Mouse (Mus musculus) limb, embryonic 12.5 days (tissue): ENCODE measurements around the gene Ccdc36. TPM values are rescaled to one million over a fixed set of nuclear protein-coding genes. Genes with fewer than 3 reads are reported as not detected.

Experiments used
- ATAC-seq: fragments of 200-750 bp; cut with Nextera tagmentation; 2 replicates; pipeline ENCODE4 v1.8.0; 2017; ENCODE audit warnings: low read depth, moderate TSS enrichment; ENCODE audit not compliant: insufficient number of reproducible peaks, insufficient read depth, low FRiP score, low TSS enrichment
- H3K27ac ChIP-seq: fragments of 300-500 bp; sonication (generic); 2 replicates; pipeline ENCODE4 v1.5.1; 2016; ENCODE audit warnings: mild to moderate bottlenecking, moderate library complexity
- H3K27me3 ChIP-seq: fragments of 300-500 bp; sonication (generic); 2 replicates; pipeline ENCODE4 v1.6.1; 2016; ENCODE audit warnings: mild to moderate bottlenecking, moderate library complexity
- H3K36me3 ChIP-seq: fragments of 300-500 bp; sonication (generic); 2 replicates; pipeline ENCODE4 v1.6.1; 2016; ENCODE audit warnings: mild to moderate bottlenecking, moderate library complexity
- H3K4me1 ChIP-seq: fragments of 300-500 bp; sonication (generic); replicated peaks from 2 replicates; pipeline ENCODE4 v1.6.1; 2016
- H3K4me2 ChIP-seq: fragments of 300-500 bp; sonication (generic); 2 replicates; pipeline ENCODE4 v1.6.1; 2016; ENCODE audit warnings: mild to moderate bottlenecking, moderate library complexity
- H3K4me3 ChIP-seq: fragments of 300-500 bp; sonication (generic); replicated peaks from 2 replicates; pipeline ENCODE4 v1.5.1; 2016; ENCODE audit warnings: mild to moderate bottlenecking
- H3K9ac ChIP-seq: fragments of 300-500 bp; sonication (generic); replicated peaks from 2 replicates; pipeline ENCODE4 v1.6.1; 2016; ENCODE audit warnings: mild to moderate bottlenecking, moderate library complexity
- H3K9me3 ChIP-seq: fragments of 300-500 bp; sonication (generic); 2 replicates; pipeline ENCODE4 v1.6.1; 2016; ENCODE audit warnings: mild to moderate bottlenecking, moderate library complexity
- WGBS: fragments of 180-500 bp; shearing (Covaris S2); methylation state at CpG from one replicate; pipeline ENCODE4 v1.1.7; 2016; 5-methylcytosine and 5-hydroxymethylcytosine counted together
- polyA plus RNA-seq: library from polyadenylated mRNA; unstranded; fragments of >200 nt; fragmentation: Nextera tagmentation; extraction: Ambion mirVana; gene quantifications from 2 replicates; pipeline ENCODE4 v1.2.1, GENCODE M21; 2016

Ccdc36 gene
- polyA plus RNA-seq, 1 experiment from 2014 or later: 2.1 TPM

DNA sequence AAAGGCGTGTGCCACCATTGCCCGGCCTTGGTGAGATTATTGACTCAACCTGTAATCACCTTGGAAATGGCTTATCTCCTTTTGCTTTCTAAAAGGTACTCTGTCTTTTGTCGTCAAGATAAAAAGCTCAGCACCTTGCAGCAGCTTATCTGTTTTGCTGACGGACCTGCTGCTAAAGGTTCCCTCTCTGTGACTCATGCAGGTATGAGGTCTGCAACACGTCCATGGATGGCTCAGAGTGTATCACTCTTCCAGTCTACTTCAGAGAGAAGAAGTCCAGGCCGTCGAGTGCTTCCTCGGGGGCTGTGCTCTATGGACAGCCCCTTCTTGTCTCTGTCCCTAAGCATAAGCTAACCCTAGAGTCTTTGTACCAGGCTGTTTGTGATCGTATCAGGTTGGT is 50.0 kb downstream of the Ccdc36 start:
- 91% methylated on average over 9 of the region's 9 CpGs for WGBS
- ATAC-seq: no peak
- no peaks in the 10 kb centered on the region for H3K4me1 ChIP-seq
- H3K4me3 ChIP-seq: no peak overlapping the region
- peaks cover 98% of the 10 kb centered on the region for H3K36me3 ChIP-seq
- no peaks in the 10 kb centered on the region for H3K27me3 ChIP-seq
- no peak overlapping the region for H3K4me2 ChIP-seq
- H3K9ac ChIP-seq: no peak overlapping the region
- H3K27ac ChIP-seq: no peak overlapping the region
- H3K9me3 ChIP-seq: no peaks in the 10 kb centered on the region

Other genes with a start within 250 kb of the Ccdc36 start
- gene Bsn, start 238.1 kb downstream of the Ccdc36 start, polyA plus RNA-seq: 1.1 and 1.2 TPM in 2 replicates
- gene Dag1, start 164.5 kb downstream of the Ccdc36 start, polyA plus RNA-seq: 45.7 and 53.3 TPM in 2 replicates
- 45.0 and 46.4 TPM in 2 replicates for gene Nicn1, start 138.1 kb downstream of the Ccdc36 start, polyA plus RNA-seq
- 13.3 and 17.0 TPM in 2 replicates for gene Amt, start 131.6 kb downstream of the Ccdc36 start, polyA plus RNA-seq
- gene Rhoa, start 122.4 kb downstream of the Ccdc36 start, polyA plus RNA-seq: 324 and 387 TPM in 2 replicates
- gene Tcta, start 122.3 kb downstream of the Ccdc36 start, polyA plus RNA-seq: 21.2 and 22.6 TPM in 2 replicates
- 797 and 821 TPM in 2 replicates for gene Gpx1, start 89.6 kb downstream of the Ccdc36 start, polyA plus RNA-seq
- 117 and 118 TPM in 2 replicates for gene Usp4, start 80.6 kb downstream of the Ccdc36 start, polyA plus RNA-seq
- 0.81 and 0.91 TPM in 2 replicates for gene 1700102P08Rik, start 35.7 kb downstream of the Ccdc36 start, polyA plus RNA-seq
- not detected in 2 replicates for gene BC048562, start 8.0 kb upstream of the Ccdc36 start, polyA plus RNA-seq
- 44.6 and 49.5 TPM in 2 replicates for gene Ccdc71, start 32.0 kb upstream of the Ccdc36 start, polyA plus RNA-seq
- gene Klhdc8b, start 33.1 kb upstream of the Ccdc36 start, polyA plus RNA-seq: 33.0 and 36.0 TPM in 2 replicates
- gene Lamb2, start 51.3 kb upstream of the Ccdc36 start, polyA plus RNA-seq: 40.8 and 43.7 TPM in 2 replicates
- 99.3 and 99.7 TPM in 2 replicates for gene Usp19, start 62.1 kb upstream of the Ccdc36 start, polyA plus RNA-seq
- gene Qars, start 79.2 kb upstream of the Ccdc36 start, polyA plus RNA-seq: 106 and 112 TPM in 2 replicates
- gene Qrich1, start 88.3 kb upstream of the Ccdc36 start, polyA plus RNA-seq: 156 and 159 TPM in 2 replicates
- 201 and 213 TPM in 2 replicates for gene Impdh2, start 131.8 kb upstream of the Ccdc36 start, polyA plus RNA-seq
- 50.6 and 53.8 TPM in 2 replicates for gene Ndufaf3, start 138.9 kb upstream of the Ccdc36 start, polyA plus RNA-seq
- 197 and 230 TPM in 2 replicates for gene Dalrd3, start 141.4 kb upstream of the Ccdc36 start, polyA plus RNA-seq
- 237 TPM in 2 replicates for gene Wdr6, start 150.3 kb upstream of the Ccdc36 start, polyA plus RNA-seq
- gene P4htm, start 169.2 kb upstream of the Ccdc36 start, polyA plus RNA-seq: 11.6 and 11.7 TPM in 2 replicates
- 54.6 and 61.3 TPM in 2 replicates for gene Arih2, start 220.9 kb upstream of the Ccdc36 start, polyA plus RNA-seq
- gene Slc25a20, start 233.6 kb upstream of the Ccdc36 start, polyA plus RNA-seq: 40.7 and 43.2 TPM in 2 replicates